Mouse (Mus musculus) heart, embryonic 13.5 days (tissue): ENCODE data around the gene Slc50a1. TPM values are rescaled to one million over a fixed set of nuclear protein-coding genes. Genes with fewer than 3 reads are reported as not detected.

Source experiments
- ATAC-seq: fragments of 200-750 bp; cut with Nextera tagmentation; 2 replicates; pipeline ENCODE4 v1.8.0; 2017; ENCODE audit warnings: moderate TSS enrichment; ENCODE audit not compliant: insufficient number of reproducible peaks, low FRiP score, low TSS enrichment; ENCODE audit errors: extremely low read depth
- H3K27ac ChIP-seq: fragments of 300-500 bp; sonication (generic); replicated peaks from 2 replicates; pipeline ENCODE4 v1.5.1; 2015; ENCODE audit warnings: moderate library complexity, mild to moderate bottlenecking, inconsistent platforms
- H3K27me3 ChIP-seq: fragments of 300-500 bp; sonication (generic); replicated peaks from 2 replicates; pipeline ENCODE4 v1.6.1; 2015; ENCODE audit warnings: mild to moderate bottlenecking, inconsistent platforms
- H3K36me3 ChIP-seq: fragments of 300-500 bp; sonication (generic); 2 replicates; pipeline ENCODE4 v1.6.1; 2015; ENCODE audit warnings: mild to moderate bottlenecking, inconsistent platforms
- H3K4me1 ChIP-seq: fragments of 300-500 bp; sonication (generic); 2 replicates; pipeline ENCODE4 v1.6.1; 2015; ENCODE audit warnings: inconsistent platforms
- H3K4me2 ChIP-seq: fragments of 300-500 bp; sonication (generic); 2 replicates; pipeline ENCODE4 v1.6.1; 2015; ENCODE audit warnings: inconsistent platforms, mild to moderate bottlenecking, moderate library complexity
- H3K4me3 ChIP-seq: fragments of 300-500 bp; sonication (generic); 2 replicates; pipeline ENCODE4 v1.5.1; 2015; ENCODE audit warnings: moderate library complexity, mild to moderate bottlenecking, inconsistent platforms
- H3K9ac ChIP-seq: fragments of 300-500 bp; sonication (generic); 2 replicates; pipeline ENCODE4 v1.6.1; 2015; ENCODE audit warnings: inconsistent platforms, mild to moderate bottlenecking, moderate library complexity
- H3K9me3 ChIP-seq: fragments of 300-500 bp; sonication (generic); 2 replicates; pipeline ENCODE4 v1.6.1; 2016; ENCODE audit warnings: inconsistent platforms
- WGBS: fragments of 180-500 bp; shearing (Covaris S2); methylation state at CpG from one replicate; pipeline ENCODE4 v1.1.7; 2015; ENCODE audit warnings: mixed read lengths; 5-methylcytosine and 5-hydroxymethylcytosine counted together
- polyA plus RNA-seq: library from polyadenylated mRNA; unstranded; fragments of >200 nt; fragmentation: Nextera tagmentation; extraction: Ambion mirVana; gene quantifications from 2 replicates; pipeline ENCODE4 v1.2.1, GENCODE M21; 2015

Gene Slc50a1
- polyA plus RNA-seq, 1 experiment from 2014 or later: 40.7 TPM

DNA sequence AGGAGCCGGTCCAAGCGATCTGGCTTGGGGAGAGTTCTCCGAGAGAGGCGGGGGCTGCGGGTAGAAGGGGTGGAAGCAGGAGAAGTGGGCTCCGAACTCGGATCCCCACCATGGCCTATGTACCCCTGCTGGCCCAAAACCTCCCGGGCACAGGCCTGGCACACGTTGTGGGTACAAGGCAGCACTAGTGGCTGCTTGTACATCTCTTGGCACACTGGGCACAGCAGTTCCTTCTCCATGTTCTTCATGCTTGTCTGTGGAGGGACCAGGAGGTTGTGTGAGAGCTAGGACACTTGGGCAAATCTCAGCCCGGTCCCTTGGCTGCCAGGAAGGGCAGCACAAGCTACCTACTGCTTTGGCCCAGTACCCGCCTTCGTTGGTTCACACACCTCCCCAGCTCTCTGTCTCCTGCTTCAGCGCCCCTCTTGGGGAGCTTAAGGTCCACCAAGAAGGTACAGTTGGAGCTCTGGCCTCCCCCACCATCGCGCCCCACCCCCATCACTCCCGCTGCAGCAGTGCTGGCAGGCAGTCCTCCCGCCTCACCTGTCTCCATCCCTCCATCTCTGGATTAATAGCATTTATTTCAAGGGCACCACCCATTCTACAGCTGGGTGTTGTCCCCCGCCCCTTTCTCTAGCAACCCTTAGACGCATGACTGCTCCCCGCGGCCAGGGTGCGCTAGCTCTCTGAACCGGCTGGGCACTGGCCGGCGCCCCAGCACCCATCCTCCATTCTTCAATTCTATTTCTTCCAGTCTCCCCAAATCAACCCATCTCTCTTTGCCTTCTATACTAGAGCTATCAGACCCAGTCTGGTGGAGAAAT is 26.0 kb downstream of the Slc50a1 start:
- WGBS: 16% methylated on average over 25 of the region's 25 CpGs
- H3K4me3 ChIP-seq: peak overlapping the region; percentile 78
- H3K9me3 ChIP-seq: no peaks in the 10 kb centered on the region
- H3K4me2 ChIP-seq: peak overlapping the region; percentile 91
- H3K27me3 ChIP-seq: peaks cover 32% of the 10 kb centered on the region
- peak overlapping the region; percentile 63 for H3K9ac ChIP-seq
- peaks cover 38% of the 10 kb centered on the region for H3K4me1 ChIP-seq
- ATAC-seq: no peak
- peaks cover 21% of the 10 kb centered on the region for H3K36me3 ChIP-seq
- H3K27ac ChIP-seq: no peak overlapping the region

DNA sequence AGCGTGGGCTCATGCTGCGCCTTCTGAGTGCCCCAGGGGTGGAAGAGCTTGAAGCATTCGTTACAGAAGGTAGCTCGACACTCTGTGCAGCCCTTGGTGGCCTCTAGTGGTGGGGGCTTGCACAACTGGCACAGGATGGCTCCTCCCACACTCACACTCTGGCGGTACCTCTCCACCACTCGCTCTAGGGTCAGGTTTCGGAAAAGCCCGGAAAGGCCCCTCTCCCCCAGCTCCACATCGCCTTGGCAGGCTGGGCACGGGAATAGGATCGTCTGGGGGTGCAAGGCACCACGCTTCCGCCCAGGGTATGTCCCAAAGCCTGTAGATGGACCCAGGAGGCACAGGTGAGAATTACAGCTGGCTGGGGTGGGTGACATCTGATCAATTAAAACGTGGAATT is 26.8 kb downstream of the Slc50a1 start:
- Histone ChIP-seq H3K27me3 (peaks cover 39% of the 10 kb centered on the region), H3K4me1 (peaks cover 38% of the 10 kb centered on the region), H3K36me3 (peaks cover 13% of the 10 kb centered on the region), H3K4me3 (0 out of 2 replicates have a peak overlapping the region, but pooled peaks have one; percentile 3), H3K9me3 (no peaks in the 10 kb centered on the region), H3K27ac (no peak overlapping the region), H3K4me2 (peak overlapping the region; percentile 91), H3K9ac (peak overlapping the region; percentile 57; the same call in 1 of the 2 replicates)
- ATAC-seq: no peak
- 13% methylated on average over 14 of the region's 14 CpGs for WGBS

DNA sequence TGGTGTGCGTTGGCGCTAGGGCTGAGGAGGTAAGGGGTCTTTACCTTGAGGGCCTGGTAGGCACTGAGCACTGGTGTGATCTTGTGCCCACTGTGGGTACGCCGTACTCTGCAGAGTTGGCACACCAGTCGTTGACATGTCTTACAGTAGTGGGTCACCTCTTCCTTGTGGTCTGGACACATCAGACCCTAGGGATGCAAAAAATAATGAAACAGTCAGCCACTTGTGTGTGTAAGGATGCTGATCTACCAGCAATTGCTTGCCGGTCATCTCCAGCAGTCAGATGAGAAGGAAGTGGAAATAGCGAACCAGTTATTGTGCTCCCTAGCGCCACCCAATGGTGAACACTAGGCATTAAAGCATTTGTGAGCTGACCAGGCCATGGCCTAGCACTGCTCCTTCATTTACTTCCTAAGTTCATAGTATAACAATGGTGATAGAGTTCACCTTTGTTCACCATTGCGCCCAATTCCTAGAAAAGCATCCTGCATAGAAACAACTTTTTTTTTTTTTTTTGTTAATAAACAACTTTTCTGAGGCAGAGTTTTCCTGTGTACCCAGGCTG is 28.0 kb downstream of the Slc50a1 start:
- Histone ChIP-seq H3K9me3 (no peaks in the 10 kb centered on the region), H3K36me3 (peaks cover 1% of the 10 kb centered on the region; the same call in 1 of the 2 replicates), H3K4me2 (no peak overlapping the region), H3K9ac (no peak overlapping the region), H3K4me3 (no peak overlapping the region), H3K4me1 (peaks cover 35% of the 10 kb centered on the region), H3K27ac (no peak overlapping the region), H3K27me3 (peaks cover 49% of the 10 kb centered on the region)
- WGBS: 65% methylated on average over 9 of the region's 9 CpGs
- ATAC-seq: no peak

DNA sequence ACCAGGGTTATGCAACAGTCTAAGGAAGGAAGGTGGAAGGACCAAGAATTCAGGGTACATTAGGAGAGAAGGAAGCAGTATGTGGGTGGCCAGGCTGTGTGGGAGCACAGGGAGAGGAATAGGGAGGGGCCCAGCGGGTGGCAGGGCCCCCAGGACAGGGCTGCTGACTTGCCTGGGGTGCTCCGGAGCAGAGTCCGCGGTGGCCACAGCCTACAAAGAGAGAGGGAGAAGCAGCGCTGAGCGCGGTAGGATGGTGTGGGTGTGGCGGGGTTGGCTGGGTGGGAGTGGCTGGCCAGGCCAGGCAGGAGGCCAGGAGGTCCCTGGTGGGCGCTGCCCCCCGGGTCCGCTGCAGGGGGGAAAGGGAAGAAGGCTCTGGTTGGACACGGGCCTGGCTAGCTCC is 31.9 kb downstream of the Slc50a1 start:
- H3K27me3 ChIP-seq: peaks cover 45% of the 10 kb centered on the region
- no peak overlapping the region for H3K27ac ChIP-seq
- peaks cover 10% of the 10 kb centered on the region for H3K4me1 ChIP-seq
- no peak overlapping the region for H3K4me2 ChIP-seq
- ATAC-seq: no peak
- WGBS: 45% methylated on average over 11 of the region's 12 CpGs
- H3K9ac ChIP-seq: 0 out of 2 replicates have a peak overlapping the region, but pooled peaks have one; percentile 24
- no peaks in the 10 kb centered on the region for H3K36me3 ChIP-seq
- H3K9me3 ChIP-seq: no peaks in the 10 kb centered on the region
- H3K4me3 ChIP-seq: no peak overlapping the region

DNA sequence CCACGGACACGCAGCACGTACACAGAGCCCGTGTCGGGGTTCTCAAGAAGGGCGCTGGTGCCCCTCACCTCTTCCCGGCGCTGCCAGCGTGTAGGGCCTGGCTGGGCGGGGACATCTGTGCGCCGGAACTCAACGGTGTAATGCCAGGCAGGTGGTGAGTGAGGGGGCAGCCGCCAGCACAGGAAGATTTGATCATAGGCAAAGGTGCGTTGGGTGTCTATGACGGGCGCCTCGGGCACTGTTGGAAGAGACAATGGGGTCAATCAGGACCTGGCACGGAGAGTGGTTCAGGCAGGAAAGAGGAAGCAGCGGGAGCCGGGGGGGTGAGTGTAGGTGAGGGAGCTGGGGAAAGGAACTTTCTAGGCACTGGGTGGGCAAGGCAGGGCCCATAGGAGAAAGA is 32.7 kb downstream of the Slc50a1 start:
- ATAC-seq: no peak
- H3K9me3 ChIP-seq: no peaks in the 10 kb centered on the region
- H3K4me1 ChIP-seq: peaks cover 16% of the 10 kb centered on the region
- H3K9ac ChIP-seq: no peak overlapping the region
- peaks cover 38% of the 10 kb centered on the region for H3K27me3 ChIP-seq
- H3K4me3 ChIP-seq: no peak overlapping the region
- H3K4me2 ChIP-seq: no peak overlapping the region
- WGBS: 86% methylated on average over 21 of the region's 21 CpGs
- H3K36me3 ChIP-seq: no peaks in the 10 kb centered on the region
- H3K27ac ChIP-seq: no peak overlapping the region

DNA sequence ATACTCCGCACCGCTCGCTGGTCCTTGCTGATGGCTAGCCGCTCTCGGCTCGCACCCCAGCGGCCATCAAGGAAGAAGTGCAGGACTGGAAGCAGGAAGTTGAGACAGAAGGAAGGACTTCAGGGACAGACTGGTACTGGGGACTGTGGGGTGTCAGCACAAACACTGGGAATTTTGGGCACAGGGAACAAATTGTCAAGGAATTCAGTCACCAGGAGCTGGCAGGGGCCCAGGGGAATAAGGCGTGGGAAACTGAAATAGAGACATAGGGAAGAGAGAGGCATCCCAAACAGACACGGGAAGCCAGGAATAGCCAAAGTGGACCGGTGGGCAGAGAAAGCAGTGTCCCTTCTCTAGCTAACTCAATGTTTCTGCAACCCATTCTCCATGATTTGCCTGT is 33.9 kb downstream of the Slc50a1 start:
- Histone ChIP-seq H3K27me3 (peaks cover 46% of the 10 kb centered on the region), H3K4me2 (no peak overlapping the region), H3K4me1 (peaks cover 17% of the 10 kb centered on the region), H3K9ac (no peak overlapping the region), H3K27ac (no peak overlapping the region), H3K4me3 (no peak overlapping the region), H3K36me3 (no peaks in the 10 kb centered on the region), H3K9me3 (no peaks in the 10 kb centered on the region)
- ATAC-seq: no peak
- WGBS: 79% methylated on average over 10 of the region's 10 CpGs

DNA sequence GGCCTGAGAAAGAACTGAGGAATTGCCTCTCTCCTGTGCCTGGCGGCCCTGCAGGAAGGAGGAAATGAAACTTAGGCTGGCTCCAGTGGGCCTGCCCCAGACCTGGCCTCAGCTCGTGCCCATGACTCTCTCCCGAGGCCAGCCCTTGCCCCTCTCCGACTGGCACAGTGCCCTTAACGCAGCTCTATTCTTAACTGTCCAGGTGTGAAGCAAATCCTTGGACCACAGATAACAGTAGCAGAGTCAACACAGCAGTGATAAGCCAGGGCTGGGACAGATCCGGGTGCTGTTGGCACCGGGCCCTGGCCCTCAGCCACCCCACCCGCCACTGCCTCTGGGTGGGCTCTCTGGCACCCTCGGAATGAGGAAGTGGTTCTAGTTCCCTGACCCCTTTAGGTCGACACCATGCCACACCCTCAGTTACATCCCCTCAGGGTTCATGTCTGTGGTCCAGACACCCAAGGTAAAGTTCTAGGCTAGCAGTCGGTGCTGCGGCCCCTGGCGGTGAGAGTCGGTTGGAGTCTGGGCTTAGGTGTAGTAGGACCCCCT is 36.7 kb downstream of the Slc50a1 start:
- 0 out of 2 replicates have a peak overlapping the region, but pooled peaks have one; percentile 39 for H3K27ac ChIP-seq
- 49% methylated on average over 14 of the region's 14 CpGs for WGBS

DNA sequence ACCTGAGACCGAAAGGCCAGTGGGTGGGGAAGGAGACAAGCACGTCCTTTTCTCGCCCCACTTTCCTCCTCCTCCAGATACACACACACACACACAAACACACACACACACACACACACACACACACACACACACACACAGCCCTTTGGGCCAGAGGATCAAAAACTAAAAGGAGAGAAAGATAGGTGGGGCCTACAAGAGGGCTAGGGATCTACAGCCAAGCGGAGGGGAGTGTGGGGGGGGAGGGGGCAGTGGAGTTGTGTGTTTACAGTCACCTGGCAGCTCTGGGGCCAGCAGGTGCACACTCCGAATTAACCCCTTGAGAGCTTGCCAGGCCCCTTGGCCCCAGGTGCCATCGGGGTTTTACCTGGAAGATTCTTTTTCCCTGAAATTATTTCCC is 37.8 kb downstream of the Slc50a1 start:
- no peaks in the 10 kb centered on the region for H3K36me3 ChIP-seq
- no peak overlapping the region for H3K27ac ChIP-seq
- no peak overlapping the region for H3K9ac ChIP-seq
- H3K9me3 ChIP-seq: no peaks in the 10 kb centered on the region
- peaks cover 58% of the 10 kb centered on the region for H3K27me3 ChIP-seq
- no peak overlapping the region for H3K4me3 ChIP-seq
- 70% methylated on average over 6 of the region's 6 CpGs for WGBS
- no peak for ATAC-seq
- peaks cover 27% of the 10 kb centered on the region for H3K4me1 ChIP-seq
- no peak overlapping the region for H3K4me2 ChIP-seq

More for the DNA sequence above, 36.7 kb downstream of the Slc50a1 start:
- Histone ChIP-seq H3K4me1 (peaks cover 20% of the 10 kb centered on the region), H3K4me3 (no peak overlapping the region), H3K9ac (peak overlapping the region; percentile 21; the same call in 1 of the 2 replicates), H3K36me3 (no peaks in the 10 kb centered on the region), H3K4me2 (no peak overlapping the region), H3K9me3 (no peaks in the 10 kb centered on the region), H3K27me3 (peaks cover 66% of the 10 kb centered on the region)
- peak; percentile 23; the same call in 1 of the 2 replicates for ATAC-seq

DNA sequence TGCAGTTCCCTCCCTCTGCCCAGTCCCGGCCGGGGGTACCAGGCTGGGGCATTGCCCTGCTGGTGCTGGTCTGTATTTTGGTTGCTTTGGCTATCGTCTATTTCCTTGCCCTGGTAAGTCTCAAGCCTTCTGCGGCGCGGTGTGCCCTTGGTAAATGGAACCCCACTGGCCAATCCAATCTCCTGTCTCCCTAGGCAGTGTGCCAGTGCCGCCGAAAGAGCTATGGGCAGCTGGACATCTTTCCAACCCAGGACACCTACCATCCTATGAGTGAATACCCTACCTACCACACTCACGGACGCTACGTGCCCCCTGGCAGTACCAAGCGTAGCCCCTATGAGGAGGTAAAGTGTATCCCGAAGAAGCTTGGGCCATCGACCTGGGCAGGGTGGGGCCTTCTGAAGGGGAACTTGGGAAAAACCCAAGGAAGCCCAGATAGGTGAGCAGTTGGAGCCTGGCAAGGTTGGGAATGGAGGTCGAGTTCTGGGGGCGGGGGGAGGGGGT is 38.5 kb downstream of the Slc50a1 start:
- WGBS: 64% methylated on average over 16 of the region's 16 CpGs
- no peak overlapping the region for H3K9ac ChIP-seq

DNA sequence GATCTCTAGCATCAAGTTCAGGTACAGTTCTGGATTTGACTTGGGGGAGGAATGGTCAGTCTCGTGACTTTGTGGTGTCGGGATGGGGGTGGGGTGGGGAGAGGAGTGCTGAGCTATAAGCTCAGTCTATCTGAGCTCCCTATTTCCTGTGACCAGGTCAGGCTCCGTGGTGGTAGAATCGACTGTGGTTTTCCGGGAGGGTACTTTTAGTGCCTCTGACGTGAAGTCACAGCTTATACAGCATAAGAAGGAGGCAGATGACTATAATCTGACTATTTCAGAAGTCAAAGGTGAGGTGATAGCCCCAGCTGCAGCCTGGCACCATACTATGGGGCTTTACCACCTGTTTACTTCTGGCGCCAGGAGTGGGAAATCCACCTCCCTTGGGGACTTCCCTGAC is 39.0 kb downstream of the Slc50a1 start:
- Histone ChIP-seq H3K36me3 (no peaks in the 10 kb centered on the region), H3K27me3 (peaks cover 63% of the 10 kb centered on the region), H3K4me3 (no peak overlapping the region), H3K4me1 (peaks cover 38% of the 10 kb centered on the region), H3K27ac (no peak overlapping the region), H3K4me2 (no peak overlapping the region), H3K9me3 (no peaks in the 10 kb centered on the region), H3K9ac (no peak overlapping the region)
- WGBS: 50% methylated on average over 7 of the region's 7 CpGs
- no peak for ATAC-seq

More for the DNA sequence above, 38.5 kb downstream of the Slc50a1 start:
- H3K4me1 ChIP-seq: peaks cover 34% of the 10 kb centered on the region
- H3K4me2 ChIP-seq: no peak overlapping the region
- ATAC-seq: no peak
- peaks cover 59% of the 10 kb centered on the region for H3K27me3 ChIP-seq
- H3K4me3 ChIP-seq: no peak overlapping the region
- no peaks in the 10 kb centered on the region for H3K36me3 ChIP-seq
- no peak overlapping the region for H3K27ac ChIP-seq
- no peaks in the 10 kb centered on the region for H3K9me3 ChIP-seq

DNA sequence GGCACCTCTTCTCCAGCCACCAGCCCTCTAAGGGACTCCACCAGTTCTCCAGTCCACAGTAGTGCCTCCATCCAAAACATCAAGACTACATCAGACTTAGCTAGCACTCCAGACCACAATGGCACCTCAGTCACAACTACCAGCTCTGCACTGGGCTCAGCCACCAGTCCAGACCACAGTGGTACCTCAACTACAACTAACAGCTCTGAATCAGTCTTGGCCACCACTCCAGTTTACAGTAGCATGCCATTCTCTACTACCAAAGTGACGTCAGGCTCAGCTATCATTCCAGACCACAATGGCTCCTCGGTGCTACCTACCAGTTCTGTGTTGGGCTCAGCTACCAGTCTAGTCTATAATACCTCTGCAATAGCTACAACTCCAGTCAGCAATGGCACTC is 39.8 kb downstream of the Slc50a1 start:
- no peaks in the 10 kb centered on the region for H3K36me3 ChIP-seq
- no peak overlapping the region for H3K27ac ChIP-seq
- ATAC-seq: no peak
- H3K9me3 ChIP-seq: no peaks in the 10 kb centered on the region
- no peak overlapping the region for H3K9ac ChIP-seq
- H3K4me2 ChIP-seq: no peak overlapping the region
- H3K4me1 ChIP-seq: peaks cover 39% of the 10 kb centered on the region
- peaks cover 65% of the 10 kb centered on the region for H3K27me3 ChIP-seq
- WGBS: 78% methylated on average over 2 of the region's 2 CpGs
- H3K4me3 ChIP-seq: no peak overlapping the region
